Mouse (Mus musculus): ENCODE results near the gene Nop9. TPM values are rescaled to one million over a fixed set of nuclear protein-coding genes. Genes with fewer than 3 reads are reported as not detected.
"Not testable (repeated sequence)": the region's sequence is repeated elsewhere in the genome, so short reads cannot be mapped to it uniquely, and the experiment has no call there.

Nop9 gene
- total and polyA plus RNA-seq, 2 experiments from 2014 or later: 17.3 to 30.4 TPM

- Histone ChIP-seq H3K27me3 (ENCODE audit: insufficient read depth, low read length) (no peaks in the 10 kb centered on the region), H3K4me2 (ENCODE audit: low read depth, low read length, poor library complexity, severe bottlenecking) (peak overlapping the region; percentile 98), H3K9me3 (ENCODE audit: low read length) (no peaks in the 10 kb centered on the region), H3K4me1 (ENCODE audit: insufficient read depth, low read length) (peaks cover 14% of the 10 kb centered on the region), H3K36me3 (ENCODE audit: insufficient read depth, low read length) (peaks cover 18% of the 10 kb centered on the region), H3K27ac (ENCODE audit: low read depth, low read length) (no peak overlapping the region), H3K4me3 (ENCODE audit: low read depth, low read length) (peak overlapping the region; percentile 83), H3K9ac (replicated peaks; ENCODE audit: low read length, poor library complexity, severe bottlenecking) (peak overlapping the region; percentile 66)
- ATAC-seq (ENCODE audit: low FRiP score) (no peak), DNase-seq (ENCODE audit: low spot score) (no peak)
- 0% methylated on average over 31 of the region's 31 CpGs for WGBS
- TF ChIP-seq CTCF (IDR thresholded peaks at IDR 0.05): no peak
Observed at GRCm38 (mm10) chr14:55745861-55746237, 356 bp downstream of the Nop9 start.

- ATAC-seq (ENCODE audit: low FRiP score): no peak
- H3K36me3 ChIP-seq (ENCODE audit: insufficient read depth, low read length): peaks cover 26% of the 10 kb centered on the region
- H3K9me3 ChIP-seq (ENCODE audit: low read length): no peaks in the 10 kb centered on the region
- no peak overlapping the region for H3K27ac ChIP-seq (ENCODE audit: low read depth, low read length)
- H3K4me3 ChIP-seq (ENCODE audit: low read depth, low read length): no peak overlapping the region
- WGBS: 94% methylated on average over 10 of the region's 10 CpGs
- H3K4me2 ChIP-seq (ENCODE audit: low read depth, low read length, poor library complexity, severe bottlenecking): 0 out of 2 replicates have a peak overlapping the region, but pooled peaks have one; percentile 98
- no peaks in the 10 kb centered on the region for H3K27me3 ChIP-seq (ENCODE audit: insufficient read depth, low read length)
- DNase-seq (ENCODE audit: low spot score): no peak
- H3K9ac ChIP-seq (replicated peaks; ENCODE audit: low read length, poor library complexity, severe bottlenecking): no peak overlapping the region
- H3K4me1 ChIP-seq (ENCODE audit: insufficient read depth, low read length): peaks cover 14% of the 10 kb centered on the region
- peak; percentile 13; the same call in 1 of the 2 replicates for TF ChIP-seq CTCF (IDR thresholded peaks at IDR 0.05)
Observed at GRCm38 (mm10) chr14:55747051-55747847, 1.8 kb downstream of the Nop9 start.

DNA sequence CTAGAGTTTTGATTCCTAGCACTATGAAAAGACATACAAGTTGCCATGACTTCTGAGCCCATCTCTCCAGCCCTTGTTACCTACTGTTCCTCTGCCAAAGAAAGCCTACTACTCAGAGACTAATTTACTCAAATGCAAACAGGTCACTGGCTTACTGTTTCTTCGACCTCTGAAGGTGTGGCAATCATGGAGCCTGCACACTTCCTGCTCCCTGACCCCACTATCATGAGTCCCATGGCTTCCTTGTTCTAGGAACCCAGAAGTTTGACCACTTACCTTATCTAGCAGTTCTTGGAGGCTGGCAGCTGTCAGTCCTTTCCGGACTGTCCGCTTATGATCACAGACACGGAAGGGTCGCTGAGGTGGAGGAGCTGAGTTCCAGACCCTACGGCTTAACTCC is 12.1 kb downstream of the Nop9 start:
- no peak for DNase-seq (ENCODE audit: low spot score)
- H3K9ac ChIP-seq (replicated peaks; ENCODE audit: low read length, poor library complexity, severe bottlenecking): no peak overlapping the region
- ATAC-seq (ENCODE audit: low FRiP score): no peak
- H3K9me3 ChIP-seq (ENCODE audit: low read length): no peaks in the 10 kb centered on the region
- H3K4me1 ChIP-seq (ENCODE audit: insufficient read depth, low read length): peaks cover 6% of the 10 kb centered on the region; the same call in 1 of the 2 replicates
- peaks cover 5% of the 10 kb centered on the region; the same call in 1 of the 2 replicates for H3K27me3 ChIP-seq (ENCODE audit: insufficient read depth, low read length)
- H3K4me3 ChIP-seq (ENCODE audit: low read depth, low read length): no peak overlapping the region
- TF ChIP-seq CTCF (IDR thresholded peaks at IDR 0.05): no peak
- 86% methylated on average over 6 of the region's 6 CpGs for WGBS
- H3K27ac ChIP-seq (ENCODE audit: low read depth, low read length): no peak overlapping the region
- H3K36me3 ChIP-seq (ENCODE audit: insufficient read depth, low read length): peaks cover 31% of the 10 kb centered on the region
- no peak overlapping the region for H3K4me2 ChIP-seq (ENCODE audit: low read depth, low read length, poor library complexity, severe bottlenecking)

DNA sequence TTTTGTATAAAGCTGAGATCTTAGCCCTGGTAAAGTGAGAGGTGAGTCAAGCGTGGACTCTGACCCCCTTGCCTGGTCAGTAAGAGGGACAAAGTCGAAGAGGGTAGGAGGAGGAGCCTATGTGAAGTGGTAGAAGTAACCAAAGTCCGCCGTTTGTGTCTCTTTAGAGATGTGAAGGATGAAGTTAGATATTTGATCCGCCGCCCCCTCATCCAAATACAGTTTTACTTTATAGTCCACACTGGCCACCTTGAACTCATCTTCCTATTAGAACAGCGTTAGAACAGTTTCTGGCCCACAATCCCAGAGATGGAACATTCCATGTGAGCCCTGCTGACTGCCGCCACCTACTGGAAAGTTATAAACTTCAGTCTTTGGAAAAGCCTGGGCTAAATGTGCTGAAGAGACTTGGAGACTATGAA is 12.9 kb downstream of the Nop9 start, which contains the start of gene Cideb:
Gene Cideb (minus strand): TSS at position 96 of the 422 bp plus-strand sequence.
- Histone ChIP-seq H3K9me3 (ENCODE audit: low read length) (no peaks in the 10 kb centered on the region), H3K9ac (replicated peaks; ENCODE audit: low read length, poor library complexity, severe bottlenecking) (no peak within 1 kb of the TSS), H3K27me3 (ENCODE audit: insufficient read depth, low read length) (peaks cover 5% of the 10 kb centered on the region; the same call in 1 of the 2 replicates), H3K4me3 (ENCODE audit: low read depth, low read length) (no peak within 1 kb of the TSS), H3K4me2 (ENCODE audit: low read depth, low read length, poor library complexity, severe bottlenecking) (peak within 1 kb of the TSS; percentile 26; the same call in 1 of the 2 replicates), H3K27ac (ENCODE audit: low read depth, low read length) (no peak within 1 kb of the TSS), H3K4me1 (ENCODE audit: insufficient read depth, low read length) (peaks cover 10% of the 10 kb centered on the region; the same call in 1 of the 2 replicates), H3K36me3 (ENCODE audit: insufficient read depth, low read length) (peaks cover 23% of the 10 kb centered on the region)
- TF ChIP-seq CTCF (IDR thresholded peaks at IDR 0.05): peak; percentile 83
- peak; percentile 78 for DNase-seq (ENCODE audit: low spot score)
- ATAC-seq (ENCODE audit: low FRiP score): no peak
- 18% methylated on average over 8 of the region's 8 CpGs for WGBS

DNA sequence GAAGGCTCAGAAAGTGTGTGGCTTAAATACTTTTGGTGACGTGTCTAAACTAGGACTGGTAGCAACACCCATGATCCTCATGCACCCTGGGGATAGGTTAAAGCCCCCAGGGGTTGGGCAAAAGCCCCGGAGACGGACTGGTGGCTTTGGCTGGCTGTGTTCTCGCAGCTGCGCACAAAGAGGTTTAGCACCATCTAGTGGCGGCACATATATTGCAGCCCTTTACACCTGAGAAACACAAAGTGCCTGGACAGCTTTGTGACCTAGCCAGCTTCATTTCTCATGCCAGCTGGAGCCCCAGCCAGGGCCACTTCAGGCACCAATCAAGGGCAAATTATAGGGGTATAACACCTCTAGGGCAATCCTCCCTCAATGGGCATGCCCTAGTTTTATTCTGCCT is 14.7 kb downstream of the Nop9 start:
- H3K4me1 ChIP-seq (ENCODE audit: insufficient read depth, low read length); H3K4me3 ChIP-seq (ENCODE audit: low read depth, low read length); ATAC-seq (ENCODE audit: low FRiP score); H3K36me3 ChIP-seq (ENCODE audit: insufficient read depth, low read length); H3K9me3 ChIP-seq (ENCODE audit: low read length); H3K9ac ChIP-seq (replicated peaks; ENCODE audit: low read length, poor library complexity, severe bottlenecking); H3K27ac ChIP-seq (ENCODE audit: low read depth, low read length): not testable (repeated sequence)
- H3K27me3 ChIP-seq (ENCODE audit: insufficient read depth, low read length): peaks cover 15% of the 10 kb centered on the region; the same call in 1 of the 2 replicates
- TF ChIP-seq CTCF (IDR thresholded peaks at IDR 0.05): peak; percentile 81
- peak; percentile 76 for DNase-seq (ENCODE audit: low spot score)
- 0 out of 2 replicates have a peak overlapping the region, but pooled peaks have one; percentile 6 for H3K4me2 ChIP-seq (ENCODE audit: low read depth, low read length, poor library complexity, severe bottlenecking)
- 0% methylated on average over 6 of the region's 6 CpGs for WGBS

GRCm38 (mm10) chr14:55761163-55761562 is 15.7 kb downstream of the Nop9 start, which contains the start of gene Ltb4r2:
TSS of gene Ltb4r2 (plus strand) at chr14:55761428.
- H3K9ac ChIP-seq (replicated peaks; ENCODE audit: low read length, poor library complexity, severe bottlenecking): peak within 1 kb of the TSS; percentile 77
- H3K27ac ChIP-seq (ENCODE audit: low read depth, low read length): peak within 1 kb of the TSS; percentile 71
- no peak for TF ChIP-seq CTCF (IDR thresholded peaks at IDR 0.05)
- peaks cover under 1% of the 10 kb centered on the region; the same call in 1 of the 2 replicates for H3K36me3 ChIP-seq (ENCODE audit: insufficient read depth, low read length)
- peaks cover 15% of the 10 kb centered on the region; the same call in 1 of the 2 replicates for H3K27me3 ChIP-seq (ENCODE audit: insufficient read depth, low read length)
- ATAC-seq (ENCODE audit: low FRiP score) (no peak), DNase-seq (ENCODE audit: low spot score) (no peak)
- peak within 1 kb of the TSS; percentile 44 for H3K4me3 ChIP-seq (ENCODE audit: low read depth, low read length)
- H3K9me3 ChIP-seq (ENCODE audit: low read length): no peaks in the 10 kb centered on the region
- peak within 1 kb of the TSS; percentile 58 for H3K4me2 ChIP-seq (ENCODE audit: low read depth, low read length, poor library complexity, severe bottlenecking)
- H3K4me1 ChIP-seq (ENCODE audit: insufficient read depth, low read length): peaks cover 10% of the 10 kb centered on the region; the same call in 1 of the 2 replicates
- 83% methylated on average over 6 of the region's 6 CpGs for WGBS
